Mouse (Mus musculus) heart, embryonic 10.5 days (tissue): ENCODE measurements around the gene Prdx5. TPM values are rescaled to one million over a fixed set of nuclear protein-coding genes. Genes with fewer than 3 reads are reported as not detected.
A peak's percentile ranks its signal among the peaks of the same experiment; 100 is the strongest.
"Not testable (repeated sequence)": the region's sequence is repeated elsewhere in the genome, so short reads cannot be mapped to it uniquely, and the experiment has no call there.

Experiments used
- DNase-seq: peaks from one replicate; pipeline ENCODE4 v3.0.0-alpha.2; 2017; ENCODE audit warnings: low spot score
- H3K27ac ChIP-seq: fragments of 300-500 bp; sonication (generic); 2 replicates; pipeline ENCODE4 v1.5.1; 2016; ENCODE audit warnings: mild to moderate bottlenecking
- H3K27me3 ChIP-seq: fragments of 300-500 bp; sonication (generic); 2 replicates; pipeline ENCODE4 v1.6.1; 2016; ENCODE audit warnings: mild to moderate bottlenecking; ENCODE audit not compliant: poor library complexity, insufficient read depth, severe bottlenecking
- H3K36me3 ChIP-seq: fragments of 300-500 bp; sonication (generic); 2 replicates; pipeline ENCODE4 v1.6.1; 2016; ENCODE audit warnings: mild to moderate bottlenecking, moderate library complexity
- H3K4me1 ChIP-seq: fragments of 300-500 bp; sonication (generic); 2 replicates; pipeline ENCODE4 v1.6.1; 2016; ENCODE audit warnings: mild to moderate bottlenecking
- H3K4me3 ChIP-seq: fragments of 300-500 bp; sonication (generic); 2 replicates; pipeline ENCODE4 v1.5.1; 2016; ENCODE audit warnings: mild to moderate bottlenecking, moderate library complexity
- H3K9me3 ChIP-seq: fragments of 300-500 bp; sonication (generic); 2 replicates; pipeline ENCODE4 v1.6.1; 2016; ENCODE audit warnings: mild to moderate bottlenecking, moderate library complexity
- WGBS: fragments of 180-500 bp; shearing (Covaris S2); methylation state at CpG from one replicate; pipeline ENCODE4 v1.1.7; 2016; 5-methylcytosine and 5-hydroxymethylcytosine counted together
- polyA plus RNA-seq: library from polyadenylated mRNA; unstranded; fragments of >200 nt; fragmentation: Nextera tagmentation; extraction: Ambion mirVana; gene quantifications from 2 replicates; pipeline ENCODE4 v1.2.1, GENCODE M21; 2016

Gene Prdx5
- polyA plus RNA-seq, 1 experiment from 2014 or later = 169 TPM

- Histone ChIP-seq H3K36me3 (peaks cover 54% of the 10 kb centered on the region), H3K4me1 (peaks cover 37% of the 10 kb centered on the region), H3K27ac (peak overlapping the region; percentile 96; the same call in 1 of the 2 replicates), H3K4me3 (peak overlapping the region; percentile 76), H3K27me3 (no peaks in the 10 kb centered on the region), H3K9me3 (no peaks in the 10 kb centered on the region)
- WGBS = 85% methylated on average over 7 of the region's 7 CpGs
- peak; percentile 62 for DNase-seq
Measured at GRCm38 (mm10) chr19:6907811-6908540, 1.9 kb downstream of the Prdx5 start.

- H3K4me1 ChIP-seq = peaks cover 37% of the 10 kb centered on the region
- H3K27me3 ChIP-seq = no peaks in the 10 kb centered on the region
- no peak overlapping the region for H3K27ac ChIP-seq
- no peak for DNase-seq
- no peaks in the 10 kb centered on the region for H3K9me3 ChIP-seq
- H3K36me3 ChIP-seq = peaks cover 46% of the 10 kb centered on the region
- 85% methylated on average over 8 of the region's 8 CpGs for WGBS
- no peak overlapping the region for H3K4me3 ChIP-seq
Measured at GRCm38 (mm10) chr19:6907094-6907493, 2.8 kb downstream of the Prdx5 start.

DNA sequence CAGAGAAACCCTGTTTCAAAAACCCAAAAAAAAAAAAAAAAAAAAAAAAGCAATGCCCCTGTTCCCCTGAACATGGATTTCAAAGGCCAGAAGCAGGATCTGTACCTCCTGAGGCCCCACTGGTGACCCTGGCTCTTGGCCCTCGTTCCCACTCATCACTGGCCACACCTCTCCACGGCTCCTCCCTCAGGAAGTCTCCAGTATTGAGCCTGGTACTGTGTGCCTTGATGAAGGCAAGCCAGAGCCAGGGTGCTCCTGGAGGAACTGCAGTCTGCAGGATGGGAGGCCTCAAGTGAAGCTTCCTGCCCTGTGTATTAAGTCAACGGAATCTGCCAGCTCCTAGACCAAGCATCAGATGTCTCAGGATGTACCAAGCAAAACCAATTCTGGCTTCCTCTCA is 3.7 kb downstream of the Prdx5 start:
- Histone ChIP-seq H3K27me3 (no peaks in the 10 kb centered on the region), H3K27ac (no peak overlapping the region), H3K4me3 (no peak overlapping the region), H3K36me3 (peaks cover 37% of the 10 kb centered on the region), H3K4me1 (peaks cover 30% of the 10 kb centered on the region), H3K9me3 (no peaks in the 10 kb centered on the region)
- WGBS = 82% methylated on average over 3 of the region's 3 CpGs
- no peak for DNase-seq

DNA sequence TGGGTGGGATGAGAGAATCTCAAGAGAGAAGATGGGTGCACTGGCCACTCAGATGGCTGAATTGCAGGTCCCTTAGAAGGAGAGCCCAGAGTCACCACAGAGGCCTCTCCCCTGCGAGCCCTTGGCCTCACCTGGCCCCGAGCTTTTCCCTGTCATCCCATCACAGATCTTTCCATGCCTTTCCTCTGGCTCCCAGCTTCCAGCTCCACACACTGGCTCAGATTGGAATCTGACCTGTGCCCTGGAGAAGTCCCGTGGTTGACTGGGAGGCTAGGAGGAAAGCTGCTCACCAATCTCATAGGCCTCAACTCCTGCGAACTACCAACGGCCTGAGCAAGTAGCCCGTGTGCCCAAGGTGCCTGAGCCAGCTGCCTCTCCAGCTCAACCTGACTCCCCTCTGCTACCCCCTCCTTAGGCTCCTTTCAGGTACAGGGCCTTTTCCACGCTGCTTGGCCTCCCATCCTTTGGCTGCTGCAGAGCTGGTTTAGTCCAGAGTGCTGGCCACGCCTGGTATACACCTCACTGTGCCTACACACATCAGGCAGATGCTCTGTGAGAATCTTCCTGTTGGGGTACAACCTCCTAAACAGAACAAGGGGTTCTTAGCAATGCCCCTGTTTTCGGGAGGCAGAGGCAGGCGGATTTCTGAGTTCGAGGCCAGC is 4.3 kb downstream of the Prdx5 start:
- Histone ChIP-seq H3K27ac (no peak overlapping the region), H3K4me1 (peaks cover 26% of the 10 kb centered on the region), H3K9me3 (no peaks in the 10 kb centered on the region), H3K4me3 (no peak overlapping the region), H3K36me3 (peaks cover 33% of the 10 kb centered on the region), H3K27me3 (no peaks in the 10 kb centered on the region)
- WGBS = 88% methylated on average over 11 of the region's 11 CpGs
- peak; percentile 68 for DNase-seq

GRCm38 (mm10) chr19:6904846-6905245 is 5.1 kb downstream of the Prdx5 start:
- H3K4me1 ChIP-seq = peaks cover 22% of the 10 kb centered on the region
- H3K4me3 ChIP-seq = no peak overlapping the region
- peak; percentile 62 for DNase-seq
- WGBS = 79% methylated on average over 2 of the region's 2 CpGs
- no peak overlapping the region for H3K27ac ChIP-seq
- H3K9me3 ChIP-seq = 0 out of 2 replicates have a peak, but pooled peaks cover 4% of the 10 kb centered on the region
- H3K27me3 ChIP-seq = no peaks in the 10 kb centered on the region
- peaks cover 33% of the 10 kb centered on the region for H3K36me3 ChIP-seq

DNA sequence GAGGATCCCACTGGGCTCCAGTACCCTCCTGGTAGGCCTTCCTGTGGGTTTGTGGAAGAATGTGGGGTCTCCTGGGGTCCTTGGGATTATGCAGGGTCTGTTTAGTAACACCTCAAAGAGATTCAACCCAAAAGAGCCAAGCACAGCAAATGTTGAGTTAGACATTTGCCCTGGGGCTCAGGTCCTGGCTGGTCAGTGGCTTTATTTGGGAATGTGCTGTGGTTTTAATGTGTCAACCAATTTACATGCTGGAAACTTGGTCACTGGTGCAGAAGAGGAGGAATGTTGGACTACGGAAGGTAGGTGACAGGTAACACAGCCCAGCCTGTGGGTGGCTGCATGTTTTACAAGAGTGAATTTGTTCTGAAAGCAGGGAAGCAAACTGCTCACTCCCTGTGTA is 6.9 kb downstream of the Prdx5 start:
- 0 out of 2 replicates have a peak, but pooled peaks cover 5% of the 10 kb centered on the region for H3K9me3 ChIP-seq
- H3K4me3 ChIP-seq = no peak overlapping the region
- peak; percentile 50 for DNase-seq
- H3K36me3 ChIP-seq = peaks cover 33% of the 10 kb centered on the region
- no peak overlapping the region for H3K27ac ChIP-seq
- H3K27me3 ChIP-seq = no peaks in the 10 kb centered on the region
- WGBS = 97% methylated on average over 1 of the region's 1 CpGs
- peaks cover 8% of the 10 kb centered on the region for H3K4me1 ChIP-seq

- Histone ChIP-seq H3K27ac (no peak overlapping the region), H3K4me1 (no peaks in the 10 kb centered on the region), H3K36me3 (peaks cover 6% of the 10 kb centered on the region; the same call in 1 of the 2 replicates), H3K9me3 (0 out of 2 replicates have a peak, but pooled peaks cover 13% of the 10 kb centered on the region), H3K27me3 (no peaks in the 10 kb centered on the region), H3K4me3 (no peak overlapping the region)
- peak; percentile 16 for DNase-seq
- WGBS = 82% methylated on average over 4 of the region's 4 CpGs
Measured at GRCm38 (mm10) chr19:6899641-6900040, 10.3 kb downstream of the Prdx5 start.

DNA sequence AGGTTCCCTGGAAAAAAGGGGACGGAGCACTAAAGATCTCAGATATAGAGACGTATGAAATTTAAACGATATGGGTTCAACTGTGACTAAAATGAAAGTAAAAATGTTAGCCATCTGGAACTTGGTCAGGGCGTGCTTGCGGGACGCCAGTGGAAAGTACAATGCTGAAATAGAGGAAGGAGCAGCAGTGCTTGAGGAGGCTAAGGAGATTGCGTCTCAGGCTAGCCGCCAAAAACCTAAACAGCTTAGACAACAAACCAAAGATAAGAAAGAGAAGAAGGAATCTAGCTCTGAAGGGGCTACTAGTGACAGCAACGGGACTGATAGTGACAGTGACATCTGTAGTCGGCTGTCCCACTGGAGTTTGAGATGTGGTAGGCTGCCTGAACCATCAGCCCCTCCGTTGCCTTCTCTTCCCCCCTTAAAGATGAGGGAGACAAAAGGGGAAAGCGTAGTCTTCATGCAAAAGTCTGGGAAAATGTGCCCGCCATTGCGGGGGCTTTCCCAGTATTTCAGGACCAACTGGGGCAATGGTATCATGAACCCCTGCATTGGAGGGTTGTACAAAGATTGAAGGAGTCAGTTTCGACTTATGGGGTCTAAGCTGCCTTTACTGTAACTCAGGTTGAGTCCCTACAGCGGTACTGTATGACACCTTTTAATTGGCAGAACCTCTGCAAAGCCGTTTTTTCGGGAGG is 14.1 kb downstream of the Prdx5 start:
- not testable (repeated sequence) for H3K27me3 ChIP-seq, H3K4me1 ChIP-seq, H3K36me3 ChIP-seq, H3K4me3 ChIP-seq, H3K27ac ChIP-seq
- 0 out of 2 replicates have a peak, but pooled peaks cover 13% of the 10 kb centered on the region for H3K9me3 ChIP-seq
- 79% methylated on average over 18 of the region's 18 CpGs for WGBS
- peak; percentile 72 for DNase-seq

GRCm38 (mm10) chr19:6893731-6894451 is 16.0 kb downstream of the Prdx5 start:
- peak; percentile 53 for DNase-seq
- 88% methylated on average over 14 of the region's 14 CpGs for WGBS

GRCm38 (mm10) chr19:6892512-6892911 is 17.4 kb downstream of the Prdx5 start:
- peak; percentile 51 for DNase-seq
- no peak overlapping the region for H3K27ac ChIP-seq
- no peaks in the 10 kb centered on the region for H3K4me1 ChIP-seq
- no peaks in the 10 kb centered on the region for H3K36me3 ChIP-seq
- no peaks in the 10 kb centered on the region for H3K27me3 ChIP-seq
- 0 out of 2 replicates have a peak, but pooled peaks cover 8% of the 10 kb centered on the region for H3K9me3 ChIP-seq
- 54% methylated on average over 4 of the region's 4 CpGs for WGBS
- no peak overlapping the region for H3K4me3 ChIP-seq

More at GRCm38 (mm10) chr19:6893731-6894451, 16.0 kb downstream of the Prdx5 start:
- Histone ChIP-seq H3K27ac (no peak overlapping the region), H3K9me3 (0 out of 2 replicates have a peak, but pooled peaks cover 8% of the 10 kb centered on the region), H3K4me1 (no peaks in the 10 kb centered on the region), H3K36me3 (no peaks in the 10 kb centered on the region), H3K27me3 (no peaks in the 10 kb centered on the region), H3K4me3 (no peak overlapping the region)

- H3K36me3 ChIP-seq = no peaks in the 10 kb centered on the region
- H3K27ac ChIP-seq = no peak overlapping the region
- no peak for DNase-seq
- H3K9me3 ChIP-seq = no peaks in the 10 kb centered on the region
- H3K4me3 ChIP-seq = no peak overlapping the region
- no peaks in the 10 kb centered on the region for H3K27me3 ChIP-seq
- WGBS = 78% methylated on average over 4 of the region's 4 CpGs
- no peaks in the 10 kb centered on the region for H3K4me1 ChIP-seq
Measured at GRCm38 (mm10) chr19:6877965-6878364, 31.9 kb downstream of the Prdx5 start.

GRCm38 (mm10) chr19:6876799-6877198 is 33.1 kb downstream of the Prdx5 start:
- Histone ChIP-seq H3K27me3 (no peaks in the 10 kb centered on the region), H3K9me3 (no peaks in the 10 kb centered on the region), H3K27ac (no peak overlapping the region), H3K4me3 (no peak overlapping the region), H3K36me3 (no peaks in the 10 kb centered on the region), H3K4me1 (no peaks in the 10 kb centered on the region)
- no peak for DNase-seq
